Mouse (Mus musculus) spleen, adult 2 months (tissue): ENCODE measurements at regions not wholly inside any gene's neighbourhood (a gene's known extent, or its start where the extent isn't known, plus 50 kb on each side); places are given as distances from the start of the nearest gene placed in this dataset.

Experiments used
- DNase-seq, 2 experiments: peaks; one replicate each; pipeline versions ENCODE4 v3.0.0 to v3.0.0-alpha.2; 2012 to 2021; ENCODE audit warnings: low spot score in 2 of 2, low read depth in 1 of 2
- H3K27ac ChIP-seq: fragments of 200-500 bp; 2 replicates; pipeline ENCODE4 v1.5.1; 2012; ENCODE audit warnings: low read length, inconsistent platforms; ENCODE audit not compliant: insufficient read depth
- H3K27me3 ChIP-seq: fragments of 200-500 bp; 2 replicates; pipeline ENCODE4 v1.6.1; 2012; ENCODE audit warnings: mild to moderate bottlenecking, moderate library complexity, low read length, inconsistent platforms; ENCODE audit not compliant: control insufficient read depth, insufficient read depth
- H3K36me3 ChIP-seq: fragments of 200-500 bp; 2 replicates; pipeline ENCODE4 v1.6.1; 2012; ENCODE audit warnings: mild to moderate bottlenecking, low read length, inconsistent platforms; ENCODE audit not compliant: control insufficient read depth, insufficient read depth
- H3K4me1 ChIP-seq: fragments of 200-500 bp; 2 replicates; pipeline ENCODE4 v1.6.1; 2011; ENCODE audit warnings: inconsistent platforms; ENCODE audit not compliant: control insufficient read depth, insufficient read depth, insufficient read length
- H3K4me3 ChIP-seq: fragments of 200-500 bp; 2 replicates; pipeline ENCODE4 v1.5.1; 2011; ENCODE audit warnings: mild to moderate bottlenecking, inconsistent platforms; ENCODE audit not compliant: insufficient read depth, insufficient read length; ENCODE audit errors: extremely low read depth
- CTCF ChIP-seq: fragments of 200-500 bp; IDR thresholded peaks from 2 replicates; pipeline ENCODE4 v1.5.1; 2011; ENCODE audit warnings: mild to moderate bottlenecking, inconsistent platforms; ENCODE audit not compliant: insufficient read depth, insufficient read length, insufficient replicate concordance; ENCODE audit errors: extremely low read depth
- POLR2A ChIP-seq: fragments of 200-500 bp; IDR thresholded peaks from 2 replicates; pipeline ENCODE4 v1.6.1; 2011; ENCODE audit warnings: low read depth, low read length, inconsistent platforms
- WGBS: fragments of 180-500 bp; shearing (Covaris S2); methylation state at CpG from one replicate; pipeline ENCODE4 v1.1.7; 2018; 5-methylcytosine and 5-hydroxymethylcytosine counted together

DNA sequence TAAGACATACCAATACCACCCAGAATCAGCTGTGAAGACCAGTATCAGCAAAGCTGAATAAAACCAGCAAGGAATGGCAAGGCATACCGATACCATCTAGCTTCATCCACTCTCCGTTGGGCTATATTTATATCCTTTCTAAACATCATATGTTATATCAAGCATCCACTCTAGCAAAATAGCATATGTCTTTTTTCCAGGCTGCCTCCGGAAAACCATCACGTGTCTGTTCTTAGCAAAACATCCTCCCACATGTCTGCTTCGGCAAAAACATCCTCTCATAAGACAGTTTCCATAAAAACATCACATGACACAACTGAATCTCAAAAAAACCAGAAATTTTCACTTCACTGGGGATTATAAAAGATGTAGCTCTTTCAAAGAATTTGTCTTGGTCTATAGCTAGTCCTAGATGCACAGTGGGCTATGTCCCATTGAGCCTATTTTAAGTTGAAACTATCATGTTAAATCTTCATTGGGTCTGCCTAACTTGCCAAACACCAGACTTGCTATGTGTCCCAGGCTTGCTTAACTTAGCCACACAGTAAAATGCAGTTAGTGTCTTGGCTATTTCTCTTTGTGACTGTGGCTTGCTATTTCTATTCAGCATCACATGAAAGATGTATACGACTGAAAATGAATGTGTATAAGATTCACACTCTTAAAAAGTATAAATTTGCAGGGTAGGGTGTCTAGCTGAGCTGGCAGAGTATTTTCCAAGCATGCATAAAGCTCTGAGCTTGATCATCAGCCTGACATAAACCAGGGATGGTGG is 278.2 kb downstream of the Kcnrg start:
- Histone ChIP-seq H3K27ac (no peak overlapping the region), H3K4me3 (no peak overlapping the region), H3K4me1 (no peaks in the 10 kb centered on the region), H3K36me3 (no peaks in the 10 kb centered on the region), H3K27me3 (no peaks in the 10 kb centered on the region)
- DNase-seq = no peak
- 84% methylated on average over 6 of the region's 6 CpGs for WGBS
- TF ChIP-seq CTCF = no peak

DNA sequence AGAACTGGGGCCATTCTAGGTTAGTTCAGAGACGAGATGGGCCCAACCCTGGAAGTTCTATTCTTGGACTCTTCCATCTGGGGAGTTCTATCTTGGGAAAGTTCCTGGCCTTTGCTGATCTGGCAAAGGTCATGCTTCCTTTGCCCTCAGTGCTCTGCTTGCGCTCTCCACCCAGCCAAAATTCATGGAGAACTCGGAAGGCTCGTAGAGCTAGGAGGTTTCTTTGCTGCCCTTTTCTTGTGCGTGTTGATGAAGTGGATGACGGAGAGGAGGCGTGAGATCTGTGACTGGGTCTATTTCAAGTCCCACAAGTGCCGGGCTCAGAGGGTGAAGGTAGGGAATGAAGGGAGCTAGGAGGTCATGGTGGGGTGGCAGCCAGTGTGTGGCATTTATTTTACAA is 282.4 kb downstream of the Kcnrg start:
- H3K36me3 ChIP-seq = no peaks in the 10 kb centered on the region
- no peak overlapping the region for H3K4me3 ChIP-seq
- no peak overlapping the region for H3K27ac ChIP-seq
- 89% methylated on average over 8 of the region's 8 CpGs for WGBS
- DNase-seq = no peak
- no peak for TF ChIP-seq CTCF
- no peaks in the 10 kb centered on the region for H3K27me3 ChIP-seq
- H3K4me1 ChIP-seq = no peaks in the 10 kb centered on the region

DNA sequence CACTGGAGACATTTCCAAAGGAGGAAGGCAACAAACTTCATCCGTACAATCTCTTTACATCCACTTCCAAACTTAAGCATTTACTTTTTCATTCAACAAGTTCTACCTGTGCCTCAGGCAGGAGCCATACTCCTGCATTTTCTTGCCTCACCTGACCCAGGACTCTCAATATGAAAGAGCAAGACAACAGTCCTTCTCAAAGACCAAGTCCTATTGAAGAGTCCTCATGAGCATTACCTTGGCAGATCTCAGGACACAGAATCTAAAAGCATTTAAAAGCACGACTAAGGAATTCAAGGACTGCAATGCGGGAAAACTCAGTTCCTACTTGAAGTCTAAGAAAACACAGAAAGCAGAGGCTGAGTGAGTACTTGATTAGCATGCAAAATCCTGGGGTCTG is 286.5 kb downstream of the Kcnrg start:
- no peak for TF ChIP-seq CTCF
- no peak for TF ChIP-seq POLR2A
- 90% methylated on average over 3 of the region's 3 CpGs for WGBS
- no peak overlapping the region for H3K27ac ChIP-seq
- H3K4me3 ChIP-seq = no peak overlapping the region
- no peaks in the 10 kb centered on the region for H3K4me1 ChIP-seq
- no peak for DNase-seq
- no peaks in the 10 kb centered on the region for H3K27me3 ChIP-seq
- H3K36me3 ChIP-seq = no peaks in the 10 kb centered on the region

DNA sequence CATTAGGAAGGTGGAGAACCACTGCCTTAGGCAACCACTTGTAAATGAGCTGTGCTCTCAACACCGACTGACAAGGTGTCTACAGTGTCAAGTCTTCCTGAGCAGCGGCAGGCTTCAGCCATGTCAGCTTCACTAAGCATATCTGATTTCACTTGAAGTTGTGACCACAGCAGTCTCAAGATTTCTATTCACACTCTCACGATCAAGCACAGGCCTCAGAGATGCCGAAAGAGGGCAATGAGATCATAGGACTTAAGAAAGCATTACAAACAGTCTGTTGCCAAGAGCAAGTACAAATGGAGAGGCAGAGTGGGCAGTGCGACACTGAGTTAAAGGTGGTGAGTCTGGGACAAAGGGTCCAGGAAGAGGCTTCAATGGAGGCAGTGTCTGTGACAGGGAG is 289.6 kb downstream of the Kcnrg start:
- no peak for DNase-seq
- no peaks in the 10 kb centered on the region for H3K4me1 ChIP-seq
- H3K4me3 ChIP-seq = no peak overlapping the region
- H3K27me3 ChIP-seq = no peaks in the 10 kb centered on the region
- no peak for TF ChIP-seq CTCF
- no peak for TF ChIP-seq POLR2A
- H3K27ac ChIP-seq = no peak overlapping the region
- WGBS = 92% methylated on average over 5 of the region's 5 CpGs
- no peaks in the 10 kb centered on the region for H3K36me3 ChIP-seq

DNA sequence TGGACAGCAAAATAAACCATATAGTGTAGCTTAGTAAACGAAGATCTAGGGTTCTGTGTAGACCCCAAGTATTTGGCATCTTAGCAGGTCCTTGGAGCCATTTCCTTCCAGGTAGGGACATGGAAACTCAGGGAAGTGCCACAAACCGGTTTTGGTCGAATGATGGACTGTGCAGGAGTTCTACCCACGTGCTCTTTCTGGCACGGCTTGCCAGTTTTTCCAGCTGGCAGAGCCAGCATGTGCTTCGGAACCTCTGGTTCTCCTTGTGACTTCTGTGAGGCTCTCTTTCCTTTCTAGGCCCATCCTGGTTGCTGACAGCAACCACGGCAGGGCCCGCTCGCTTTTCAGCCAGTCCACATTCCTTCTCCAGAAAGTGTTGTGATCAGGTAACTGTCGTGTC is 291.4 kb downstream of the Kcnrg start:
- no peaks in the 10 kb centered on the region for H3K36me3 ChIP-seq
- WGBS = 91% methylated on average over 10 of the region's 10 CpGs
- no peaks in the 10 kb centered on the region for H3K4me1 ChIP-seq
- no peak overlapping the region for H3K27ac ChIP-seq
- TF ChIP-seq CTCF (no peak), POLR2A (no peak)
- H3K27me3 ChIP-seq = no peaks in the 10 kb centered on the region
- DNase-seq = no peak
- H3K4me3 ChIP-seq = no peak overlapping the region

DNA sequence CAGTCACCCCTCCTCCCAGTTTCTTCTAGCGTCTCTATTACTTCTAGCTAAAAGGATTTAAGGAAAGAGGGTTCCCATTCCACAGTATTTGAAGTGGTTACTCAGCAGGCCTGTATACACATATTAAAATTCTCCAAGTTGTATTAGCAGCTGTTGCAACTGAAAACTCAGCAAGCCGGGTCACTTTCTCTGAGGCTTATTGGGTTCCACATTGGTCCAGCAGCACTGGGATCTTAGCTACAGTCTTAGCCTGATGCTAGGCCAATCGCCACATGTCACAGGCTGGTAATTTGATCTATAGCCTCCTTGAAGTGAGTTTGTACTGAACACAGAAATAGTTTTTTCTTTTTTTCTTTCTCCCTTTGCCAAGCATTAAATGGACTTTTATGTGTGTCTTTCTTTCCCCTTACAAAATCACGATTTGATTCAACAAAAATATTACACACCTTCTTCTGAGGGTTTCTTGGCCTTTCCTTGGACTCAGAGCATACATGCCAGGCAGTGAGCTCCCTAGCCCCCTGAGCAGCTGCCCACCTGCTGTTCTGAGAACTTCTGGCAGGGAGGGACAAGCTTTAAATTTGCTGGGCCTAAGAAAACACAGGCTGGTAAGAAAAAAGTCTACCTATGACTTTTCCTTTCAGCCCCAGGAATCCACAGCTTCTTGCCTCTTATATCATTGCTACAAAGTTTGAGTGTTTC is 297.3 kb downstream of the Kcnrg start:
- 89% methylated on average over 4 of the region's 4 CpGs for WGBS
- H3K27ac ChIP-seq = no peak overlapping the region
- DNase-seq = no peak
- no peaks in the 10 kb centered on the region for H3K36me3 ChIP-seq
- H3K4me3 ChIP-seq = no peak overlapping the region
- H3K27me3 ChIP-seq = no peaks in the 10 kb centered on the region
- H3K4me1 ChIP-seq = no peaks in the 10 kb centered on the region
- no peak for TF ChIP-seq POLR2A
- TF ChIP-seq CTCF = no peak

DNA sequence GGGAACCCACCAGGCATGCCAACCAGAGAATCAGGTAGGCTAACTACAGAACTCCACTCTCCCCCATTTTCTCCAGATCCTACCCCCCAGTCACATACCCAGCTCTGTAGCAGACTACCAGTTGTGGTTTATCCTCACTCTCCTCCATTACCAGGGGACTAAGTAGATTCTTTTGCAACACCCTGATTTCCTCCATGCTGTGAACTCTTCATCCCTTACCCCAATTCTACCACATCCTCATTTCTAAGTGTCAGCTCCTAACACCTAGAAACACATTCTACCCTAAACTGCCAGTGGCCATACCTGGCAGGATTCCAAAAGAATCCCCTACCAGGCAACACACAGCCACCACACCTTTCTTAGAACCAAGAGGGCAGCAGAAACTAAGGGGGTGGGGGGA is 310.9 kb downstream of the Kcnrg start:
- H3K27me3 ChIP-seq = no peaks in the 10 kb centered on the region
- H3K36me3 ChIP-seq = no peaks in the 10 kb centered on the region
- TF ChIP-seq POLR2A (no peak), CTCF (no peak)

More for the DNA sequence above, 310.9 kb downstream of the Kcnrg start:
- no peak overlapping the region for H3K4me3 ChIP-seq
- DNase-seq = no peak
- no peaks in the 10 kb centered on the region for H3K4me1 ChIP-seq
- H3K27ac ChIP-seq = no peak overlapping the region
